Mouse (Mus musculus): ENCODE results near the gene Lrrc28. TPM values are rescaled to one million over a fixed set of nuclear protein-coding genes. Genes with fewer than 3 reads are reported as not detected.

Lrrc28 gene
- total and polyA plus RNA-seq, 3 experiments = 9.7 to 16.0 TPM; not detected in 1

DNA sequence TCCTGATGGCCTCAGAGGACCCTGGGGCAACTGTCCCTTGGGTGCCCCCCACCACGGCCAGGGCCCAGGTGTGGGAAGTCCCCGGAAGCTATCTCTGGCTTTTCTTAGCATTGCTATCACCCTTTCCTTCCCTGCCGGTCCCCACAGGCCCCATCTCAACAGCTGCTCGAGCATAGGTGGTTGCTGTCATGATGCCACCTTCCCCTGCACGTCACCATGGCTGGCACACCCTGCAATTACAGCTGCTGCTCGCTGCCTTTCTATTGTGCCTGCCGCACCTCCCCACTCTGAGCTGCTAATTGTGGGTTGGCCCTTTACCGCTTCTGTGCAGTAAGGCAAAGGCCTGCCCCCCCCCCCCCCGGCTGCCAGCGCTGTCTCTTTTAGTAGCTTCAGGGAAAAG, 167.1 kb downstream of the Lrrc28 start:
- DNase-seq (ENCODE audit: low read depth, low spot score) = no peak
- Histone ChIP-seq H3K27ac (ENCODE audit: control insufficient read depth, low read depth, low read length) (no peak overlapping the region), H3K4me1 (ENCODE audit: control insufficient read depth in 1 of 2, insufficient read depth in 2 of 2, low read length in 2 of 2) (no peaks in the 10 kb centered on the region), H3K9ac (ENCODE audit: control insufficient read depth, low read depth, low read length, poor library complexity, severe bottlenecking) (no peak overlapping the region), H3K36me3 (ENCODE audit: control insufficient read depth in 1 of 2, insufficient read depth in 2 of 2, low read length in 2 of 2) (no peaks in the 10 kb centered on the region), H3K27me3 (ENCODE audit: control insufficient read depth in 1 of 2, insufficient read depth in 2 of 2, low read length in 2 of 2) (no peaks in the 10 kb centered on the region; a peak in 1 of 4 replicates), H3K79me2 (ENCODE audit: control insufficient read depth, insufficient read depth, low read length, poor library complexity) (no peaks in the 10 kb centered on the region), H3K4me3 (ENCODE audit: control insufficient read depth in 1 of 2, insufficient read depth in 1 of 2, low read depth in 2 of 2, low read length in 2 of 2) (no peak overlapping the region), H3K9me3 (replicated peaks; ENCODE audit: insufficient read depth, low read length) (no peaks in the 10 kb centered on the region)
- no peak for TF ChIP-seq ZKSCAN1 (IDR thresholded peaks at IDR 0.05; ENCODE audit: low read depth, low read length)
- no peak for TF ChIP-seq POLR2A (IDR thresholded peaks at IDR 0.05; ENCODE audit: control insufficient read depth in 1 of 2, insufficient read depth in 1 of 2, low read depth in 1 of 2, low read length in 2 of 2, poor library complexity in 1 of 2)
- no peak for TF ChIP-seq CHD2 (IDR thresholded peaks at IDR 0.05; ENCODE audit: low read length)
- no peak for TF ChIP-seq MXI1 (IDR thresholded peaks at IDR 0.05; ENCODE audit: low read depth, low read length)
- no peak for TF ChIP-seq SMC3 (IDR thresholded peaks at IDR 0.05; ENCODE audit: low read depth, low read length)
- TF ChIP-seq SIN3A (IDR thresholded peaks at IDR 0.05; ENCODE audit: low read length) = no peak
- no peak for TF ChIP-seq CTCF (IDR thresholded peaks at IDR 0.05 in 2 of 3, conservative IDR thresholded peaks at IDR 0.05 in 1 of 3; ENCODE audit: control insufficient read depth in 1 of 3, insufficient read depth in 1 of 3, low read depth in 2 of 3, low read length in 3 of 3, poor library complexity in 1 of 3, severe bottlenecking in 1 of 3)
- no peak for TF ChIP-seq MAX (IDR thresholded peaks at IDR 0.05; ENCODE audit: low read length)
- TF ChIP-seq ETS1 (IDR thresholded peaks at IDR 0.05; ENCODE audit: low read depth, low read length) = no peak
- no peak for TF ChIP-seq HCFC1 (IDR thresholded peaks at IDR 0.05; ENCODE audit: low read depth, low read length)
- no peak for TF ChIP-seq UBTF (IDR thresholded peaks at IDR 0.05; ENCODE audit: borderline replicate concordance, insufficient read depth, low read depth, low read length)
- TF ChIP-seq EP300 (IDR thresholded peaks at IDR 0.05; ENCODE audit: low read depth in 1 of 2, low read length in 2 of 2) = no peak
- no peak for TF ChIP-seq NELFE (IDR thresholded peaks at IDR 0.05; ENCODE audit: low read depth, low read length)
- TF ChIP-seq MYB (IDR thresholded peaks at IDR 0.05; ENCODE audit: low read depth, low read length) = no peak
- no peak for TF ChIP-seq MAFK (IDR thresholded peaks at IDR 0.05; ENCODE audit: borderline replicate concordance, low read depth, low read length)
- no peak for TF ChIP-seq TBP (IDR thresholded peaks at IDR 0.05; ENCODE audit: low read depth, low read length)
- no peak for TF ChIP-seq MYC (IDR thresholded peaks at IDR 0.05; ENCODE audit: low read depth, low read length)

DNA sequence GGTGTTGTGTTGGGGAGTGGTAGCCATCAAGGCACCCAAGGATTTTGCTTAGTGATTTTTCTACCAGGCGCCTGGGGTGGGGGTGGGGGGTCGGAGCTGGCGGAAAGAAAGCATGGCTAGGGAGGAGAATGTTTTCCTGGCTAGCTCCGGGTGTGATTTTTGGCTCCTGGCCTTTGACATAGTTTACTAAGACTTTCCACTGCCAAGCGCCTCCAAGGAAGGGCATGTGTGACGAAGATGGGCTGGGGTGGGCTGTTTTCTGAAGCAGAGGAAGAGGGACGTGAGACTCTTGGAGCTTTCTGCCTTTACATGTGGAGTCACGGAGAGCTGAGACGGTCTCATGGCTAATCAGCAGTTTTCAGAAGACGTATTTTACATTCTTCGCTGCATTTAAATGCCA, 173.8 kb downstream of the Lrrc28 start:
- no peak for DNase-seq (ENCODE audit: low read depth, low spot score)
- H3K36me3 ChIP-seq (ENCODE audit: control insufficient read depth in 1 of 2, insufficient read depth in 2 of 2, low read length in 2 of 2) = no peaks in the 10 kb centered on the region
- peaks cover 0 to 1% of the 10 kb centered on the region in 2 experiments; a peak in 1 of 4 replicates for H3K27me3 ChIP-seq (ENCODE audit: control insufficient read depth in 1 of 2, insufficient read depth in 2 of 2, low read length in 2 of 2)
- no peaks in the 10 kb centered on the region for H3K79me2 ChIP-seq (ENCODE audit: control insufficient read depth, insufficient read depth, low read length, poor library complexity)
- no peaks in the 10 kb centered on the region for H3K4me1 ChIP-seq (ENCODE audit: control insufficient read depth in 1 of 2, insufficient read depth in 2 of 2, low read length in 2 of 2)
- TF ChIP-seq POLR2A (IDR thresholded peaks at IDR 0.05; ENCODE audit: control insufficient read depth in 1 of 2, insufficient read depth in 1 of 2, low read depth in 1 of 2, low read length in 2 of 2, poor library complexity in 1 of 2) (no peak), POLR2AphosphoS2 (IDR thresholded peaks at IDR 0.05; ENCODE audit: low read length) (no peak), SIN3A (IDR thresholded peaks at IDR 0.05; ENCODE audit: low read length) (no peak)
- H3K4me3 ChIP-seq (ENCODE audit: control insufficient read depth in 1 of 2, insufficient read depth in 1 of 2, low read depth in 2 of 2, low read length in 2 of 2) = no peak overlapping the region
- H3K9ac ChIP-seq (ENCODE audit: control insufficient read depth, low read depth, low read length, poor library complexity, severe bottlenecking) = no peak overlapping the region
- H3K9me3 ChIP-seq (replicated peaks; ENCODE audit: insufficient read depth, low read length) = no peaks in the 10 kb centered on the region
- H3K27ac ChIP-seq (ENCODE audit: control insufficient read depth, low read depth, low read length) = no peak overlapping the region
